20 mouse cellular contexts compared by ENCODE assay signal in the genomic region with DNA sequence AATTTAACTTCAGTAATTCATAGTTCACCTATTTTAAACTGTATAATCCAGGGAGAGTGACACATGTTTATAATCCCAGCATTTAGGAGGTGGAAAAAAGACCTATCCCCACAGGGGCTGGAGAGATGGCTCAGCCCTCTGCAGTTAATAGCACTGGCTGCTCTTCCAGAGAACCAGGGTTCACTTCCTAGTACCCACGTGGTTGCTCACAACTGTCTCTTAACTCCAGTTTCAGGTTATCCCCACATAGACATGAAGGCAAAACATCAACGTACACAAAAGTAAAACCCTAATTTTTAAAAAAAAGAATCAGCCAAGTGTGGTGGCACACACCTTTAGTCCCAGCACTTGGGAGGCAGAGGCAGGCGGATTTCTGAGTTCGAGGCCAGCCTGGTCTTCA.
"Had no signal": no experiment of that assay in that cellular context is flagged by ENCODE, and none has a peak within 500 bp of the region (broad histone marks: within the 10 kb centered on the region; RNA-seq: fewer than 3 reads in every experiment).

No protein-coding gene starts in this region.

- H3K4me1 ChIP-seq: liver, embryonic 15.5 days; stomach, embryonic 15.5 days had no signal

- H3K9ac ChIP-seq: liver, embryonic 15.5 days; liver, postnatal 0 days; lung, embryonic 15.5 days; midbrain, embryonic 13.5 days; midbrain, embryonic 15.5 days; neural tube, embryonic 12.5 days; stomach, embryonic 15.5 days had no signal

- H3K36me3 ChIP-seq: liver, embryonic 15.5 days; stomach, embryonic 15.5 days had no signal

- DNase-seq: liver, postnatal 0 days; lung, adult 2 months; lung, postnatal 14 days; lung, postnatal 36 days; retina, postnatal 1 day; right cerebral cortex, postnatal 25 days; right cerebral cortex, postnatal 4 days; spleen, adult 18-20 months; thymus, adult 2 months; thymus, postnatal 4 days had no signal

- H3K4me3 ChIP-seq: liver, embryonic 15.5 days; lung, embryonic 15.5 days; megakaryocyte, embryonic 14.5 days; midbrain, embryonic 13.5 days; midbrain, embryonic 15.5 days; neural tube, embryonic 12.5 days; stomach, embryonic 15.5 days had no signal

- H3K9me3 ChIP-seq: liver, embryonic 15.5 days; lung, embryonic 15.5 days; midbrain, embryonic 13.5 days; midbrain, embryonic 15.5 days; neural tube, embryonic 12.5 days; stomach, embryonic 15.5 days had no signal

- H3K27ac ChIP-seq: liver, embryonic 15.5 days; lung, embryonic 15.5 days; midbrain, embryonic 13.5 days; midbrain, embryonic 15.5 days; neural tube, embryonic 12.5 days; stomach, embryonic 15.5 days; stomach, postnatal 0 days had no signal

- H3K4me2 ChIP-seq: liver, embryonic 15.5 days; lung, embryonic 15.5 days; midbrain, embryonic 11.5 days; midbrain, embryonic 13.5 days; midbrain, embryonic 15.5 days; neural tube, embryonic 12.5 days; stomach, embryonic 15.5 days had no signal

- ATAC-seq: liver, postnatal 0 days; lung, postnatal 0 days; midbrain, embryonic 13.5 days; midbrain, embryonic 15.5 days had no signal

- H3K27me3 ChIP-seq: lung, embryonic 15.5 days; midbrain, embryonic 13.5 days; midbrain, embryonic 15.5 days; neural tube, embryonic 12.5 days; stomach, embryonic 15.5 days had no signal
